Comparison of ENCODE assay signal across 8 mouse cellular contexts in the genomic region with DNA sequence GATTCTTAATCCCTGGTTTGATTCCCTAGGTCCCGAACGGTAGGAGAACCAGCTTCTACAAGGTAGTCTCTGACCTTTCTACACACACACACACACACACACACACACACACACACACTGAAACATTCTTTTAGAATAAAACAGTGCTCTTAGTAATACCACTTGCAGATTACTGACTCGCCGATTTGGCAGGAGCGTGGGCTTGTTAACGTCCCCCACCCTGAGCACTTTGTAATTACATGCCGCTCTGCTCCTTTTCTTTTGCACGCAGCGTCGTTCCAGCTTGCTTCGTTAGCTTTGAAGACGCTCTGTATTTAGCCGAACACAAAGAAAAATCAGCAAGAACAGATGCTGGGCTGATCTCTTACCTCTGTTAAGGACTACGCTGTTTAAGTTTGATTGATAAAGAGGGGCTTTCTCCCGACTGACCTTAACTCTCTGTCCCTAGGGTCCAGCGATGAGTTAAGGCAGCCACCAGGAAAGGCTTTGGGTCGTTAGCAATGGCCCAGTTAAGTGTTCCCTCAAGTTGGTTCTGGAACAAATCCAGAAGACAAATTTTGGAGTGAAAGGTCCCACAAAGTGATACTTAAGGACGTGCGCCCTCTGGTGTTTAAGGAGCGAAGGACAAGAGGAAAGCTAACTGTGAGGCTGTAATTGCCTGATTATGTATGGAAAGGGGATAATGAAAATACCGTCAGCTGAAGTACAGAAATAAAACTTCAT. TPM values are rescaled to one million over a fixed set of nuclear protein-coding genes. Genes with fewer than 3 reads are reported as not detected.
DNase-seq lines count a peak whose midpoint lies in the region; ATAC-seq and TF ChIP-seq lines count a peak whose summit lies in the region.

No protein-coding gene starts in this region.

- DNase-seq in CD8-positive naive resting alpha-beta T cell, adult 2 months (ENCODE audit: low read depth in 2 of 2, low spot score in 2 of 2) = peak; percentile 2 to 9
- peak; percentile 73 for DNase-seq in brain, embryonic 18.5 days (ENCODE audit: low read depth, low spot score)
- peak; percentile 86 for DNase-seq in forebrain, embryonic 11.5 days (ENCODE audit: low spot score)
- peak; percentile 75 for DNase-seq in heart, postnatal 0 days (ENCODE audit: low spot score)
- peak; percentile 71 to 90 for DNase-seq in kidney, postnatal 25 days
- DNase-seq in liver, embryonic 13.5 days = peak; percentile 15

- peak; percentile 92 for TF ChIP-seq CTCF in heart, postnatal 0 days (IDR thresholded peaks at IDR 0.05; ENCODE audit: low read depth)
- TF ChIP-seq CTCF in testis, adult 2 months (IDR thresholded peaks at IDR 0.05; ENCODE audit: control insufficient read depth, insufficient read depth, insufficient replicate concordance, low read depth, low read length) = no peak

- peak overlapping the region; percentile 27 for H3K9ac ChIP-seq in forebrain, embryonic 11.5 days (ENCODE audit: low read length)
- H3K9ac ChIP-seq in heart, postnatal 0 days (replicated peaks; ENCODE audit: low read depth, low read length) = peak overlapping the region; percentile 48
- H3K9ac ChIP-seq in liver, embryonic 13.5 days = no peak overlapping the region
- H3K9ac ChIP-seq in neural tube, embryonic 12.5 days = no peak overlapping the region

- peak; percentile 80 for ATAC-seq in forebrain, embryonic 11.5 days (replicated peaks; ENCODE audit: low FRiP score)
- peak; percentile 51 for ATAC-seq in heart, postnatal 0 days (ENCODE audit: insufficient read depth, low read depth)
- ATAC-seq in liver, embryonic 13.5 days (ENCODE audit: low read depth) = no peak
- ATAC-seq in neural tube, embryonic 12.5 days (ENCODE audit: low FRiP score, low read depth) = peak; percentile 75

- H3K36me3 ChIP-seq in forebrain, embryonic 11.5 days (ENCODE audit: control insufficient read depth, insufficient read depth, low read length) = no peaks in the 10 kb centered on the region
- H3K36me3 ChIP-seq in heart, postnatal 0 days (replicated peaks; ENCODE audit: control insufficient read depth, insufficient read depth, low read length) = no peaks in the 10 kb centered on the region
- no peaks in the 10 kb centered on the region for H3K36me3 ChIP-seq in liver, embryonic 13.5 days
- H3K36me3 ChIP-seq in neural tube, embryonic 12.5 days = no peaks in the 10 kb centered on the region
- H3K36me3 ChIP-seq in testis, adult 2 months (ENCODE audit: control insufficient read depth, insufficient read depth, low read length) = no peaks in the 10 kb centered on the region

- peak overlapping the region; percentile 14; the same call in 1 of the 2 replicates for H3K4me3 ChIP-seq in forebrain, embryonic 11.5 days (ENCODE audit: low read depth, low read length)
- H3K4me3 ChIP-seq in heart, postnatal 0 days (ENCODE audit: low read depth, low read length) = peak overlapping the region; percentile 51
- H3K4me3 ChIP-seq in liver, embryonic 13.5 days (replicated peaks) = no peak overlapping the region
- H3K4me3 ChIP-seq in neural tube, embryonic 12.5 days = no peak overlapping the region
- peak overlapping the region; percentile 17 for H3K4me3 ChIP-seq in testis, adult 2 months (ENCODE audit: control insufficient read depth, low read depth, low read length)

- H3K27ac ChIP-seq in forebrain, embryonic 11.5 days (ENCODE audit: low read depth, low read length) = peak overlapping the region; percentile 19; the same call in 1 of the 2 replicates
- 0 out of 2 replicates have a peak overlapping the region, but pooled peaks have one; percentile 25 for H3K27ac ChIP-seq in heart, postnatal 0 days (ENCODE audit: low read depth)
- no peak overlapping the region for H3K27ac ChIP-seq in liver, embryonic 13.5 days
- no peak overlapping the region for H3K27ac ChIP-seq in neural tube, embryonic 12.5 days
- no peak overlapping the region for H3K27ac ChIP-seq in testis, adult 2 months (ENCODE audit: control insufficient read depth, insufficient read depth, low read depth, low read length)

- WGBS in forebrain, embryonic 11.5 days = 11% methylated on average over 21 of the region's 21 CpGs
- whole genome bisulfite sequencing in heart, postnatal 0 days = 23% methylated on average over 21 of the region's 21 CpGs
- 41% methylated on average over 21 of the region's 21 CpGs for WGBS in liver, embryonic 13.5 days (ENCODE audit: insufficient replicate concordance)
- 24% methylated on average over 21 of the region's 21 CpGs for WGBS in neural tube, embryonic 12.5 days

- H3K4me1 ChIP-seq in forebrain, embryonic 11.5 days (replicated peaks; ENCODE audit: control insufficient read depth, insufficient read depth, low read length) = no peaks in the 10 kb centered on the region
- H3K4me1 ChIP-seq in heart, postnatal 0 days (ENCODE audit: control insufficient read depth, insufficient read depth) = no peaks in the 10 kb centered on the region
- no peaks in the 10 kb centered on the region for H3K4me1 ChIP-seq in liver, embryonic 13.5 days (replicated peaks)
- H3K4me1 ChIP-seq in neural tube, embryonic 12.5 days = no peaks in the 10 kb centered on the region
- H3K4me1 ChIP-seq in testis, adult 2 months (ENCODE audit: control insufficient read depth, insufficient read depth, low read length) = peaks cover 3% of the 10 kb centered on the region; the same call in 1 of the 2 replicates

- no peak for TF ChIP-seq POLR2A in testis, adult 2 months (IDR thresholded peaks at IDR 0.05; ENCODE audit: control insufficient read depth, low read depth, low read length)

- no peaks in the 10 kb centered on the region for H3K9me3 ChIP-seq in forebrain, embryonic 11.5 days (ENCODE audit: control insufficient read depth, low read length)
- H3K9me3 ChIP-seq in heart, postnatal 0 days (replicated peaks; ENCODE audit: control insufficient read depth, low read length) = no peaks in the 10 kb centered on the region
- no peaks in the 10 kb centered on the region for H3K9me3 ChIP-seq in liver, embryonic 13.5 days (replicated peaks)
- H3K9me3 ChIP-seq in neural tube, embryonic 12.5 days = no peaks in the 10 kb centered on the region

- H3K27me3 ChIP-seq in forebrain, embryonic 11.5 days (ENCODE audit: control insufficient read depth, insufficient read depth, low read length) = no peaks in the 10 kb centered on the region
- no peaks in the 10 kb centered on the region for H3K27me3 ChIP-seq in heart, postnatal 0 days (ENCODE audit: control insufficient read depth, insufficient read depth, low read length)
- H3K27me3 ChIP-seq in liver, embryonic 13.5 days = no peaks in the 10 kb centered on the region
- H3K27me3 ChIP-seq in neural tube, embryonic 12.5 days (replicated peaks) = no peaks in the 10 kb centered on the region
- H3K27me3 ChIP-seq in testis, adult 2 months (ENCODE audit: control insufficient read depth, insufficient read depth, low read length) = no peaks in the 10 kb centered on the region

- peak overlapping the region; percentile 37 for H3K4me2 ChIP-seq in forebrain, embryonic 11.5 days (ENCODE audit: low read depth, low read length, severe bottlenecking)
- H3K4me2 ChIP-seq in heart, postnatal 0 days (ENCODE audit: low read depth, low read length) = peak overlapping the region; percentile 81
- H3K4me2 ChIP-seq in liver, embryonic 13.5 days = 0 out of 2 replicates have a peak overlapping the region, but pooled peaks have one; percentile 13
- peak overlapping the region; percentile 50 for H3K4me2 ChIP-seq in neural tube, embryonic 12.5 days (replicated peaks)

- no peak for TF ChIP-seq EP300 in heart, postnatal 0 days (IDR thresholded peaks at IDR 0.05; ENCODE audit: low read depth)

RNA-seq across cellular contexts. Expression of gene Commd2, which starts 26.1 kb away (rescaled TPM):
- 80.8 and 95.4 TPM in 2 replicates for polyA plus RNA-seq in forebrain, embryonic 11.5 days (2014; fragmentation: Nextera tagmentation; extraction: Ambion mirVana)
- total RNA-seq in heart, postnatal 0 days (2014; rRNA removed; ENCODE audit: low replicate concordance) = 18.3 and 70.3 TPM in 2 replicates
- 53.9 and 55.2 TPM in 2 replicates for polyA plus RNA-seq in heart, postnatal 0 days (2015; fragmentation: Nextera tagmentation; extraction: Ambion mirVana)
- polyA plus RNA-seq in liver, embryonic 13.5 days (2015; fragmentation: Nextera tagmentation; extraction: Ambion mirVana) = 44.5 and 50.9 TPM in 2 replicates
- 88.7 and 96.0 TPM in 2 replicates for polyA plus RNA-seq in neural tube, embryonic 12.5 days (2016; fragmentation: Nextera tagmentation; extraction: Ambion mirVana)
- 7.6 and 9.8 TPM in 2 replicates for polyA plus RNA-seq in testis, adult 2 months (2012; rRNA removed)

RNA-seq across cellular contexts. Expression of gene Wwtr1, which starts 49.7 kb away (rescaled TPM):
- 11.2 and 12.1 TPM in 2 replicates for polyA plus RNA-seq in forebrain, embryonic 11.5 days (2014; fragmentation: Nextera tagmentation; extraction: Ambion mirVana)
- total RNA-seq in heart, postnatal 0 days (2014; rRNA removed; ENCODE audit: low replicate concordance) = 88.9 and 90.9 TPM in 2 replicates
- 24.9 and 26.1 TPM in 2 replicates for polyA plus RNA-seq in heart, postnatal 0 days (2015; fragmentation: Nextera tagmentation; extraction: Ambion mirVana)
- 1.5 TPM in 2 replicates for polyA plus RNA-seq in liver, embryonic 13.5 days (2015; fragmentation: Nextera tagmentation; extraction: Ambion mirVana)
- 11.0 and 12.9 TPM in 2 replicates for polyA plus RNA-seq in neural tube, embryonic 12.5 days (2016; fragmentation: Nextera tagmentation; extraction: Ambion mirVana)
- polyA plus RNA-seq in testis, adult 2 months (2012; rRNA removed) = 23.0 and 24.4 TPM in 2 replicates

Comparison
In these comparisons a context has a peak if more than half of its experiments do, and no peak if none do; other contexts are left out.
1. DNase-seq: peak in every context shown above with its lines; median percentile 86 in forebrain, embryonic 11.5 days; 80 in kidney, postnatal 25 days; 75 in heart, postnatal 0 days; 73 in brain, embryonic 18.5 days; 15 in liver, embryonic 13.5 days; 6 in CD8-positive naive resting alpha-beta T cell, adult 2 months.
2. H3K27ac ChIP-seq: peak in forebrain, embryonic 11.5 days (single experiment) and heart, postnatal 0 days (single experiment); none in liver, embryonic 13.5 days (single experiment), neural tube, embryonic 12.5 days (single experiment) and testis, adult 2 months (single experiment).
3. H3K4me2 ChIP-seq: peak in every context shown above with its lines; median percentile 81 in heart, postnatal 0 days; 50 in neural tube, embryonic 12.5 days; 37 in forebrain, embryonic 11.5 days; 13 in liver, embryonic 13.5 days.
4. H3K4me3 ChIP-seq: peak in forebrain, embryonic 11.5 days (single experiment), heart, postnatal 0 days (single experiment) and testis, adult 2 months (single experiment); none in liver, embryonic 13.5 days (single experiment) and neural tube, embryonic 12.5 days (single experiment).
5. H3K9ac ChIP-seq: peak in forebrain, embryonic 11.5 days (single experiment) and heart, postnatal 0 days (single experiment); none in liver, embryonic 13.5 days (single experiment) and neural tube, embryonic 12.5 days (single experiment).